Mouse (Mus musculus) erythroblast, embryonic 14.5 days (primary cell): ENCODE data around the gene Amer2.

Experiments used
- GATA1 ChIP-seq: IDR thresholded peaks from 2 replicates; pipeline ENCODE4 v1.6.1; 2012; ENCODE audit warnings: low read length, inconsistent platforms, mixed read lengths
- TAL1 ChIP-seq: IDR thresholded peaks from 3 replicates; pipeline ENCODE4 v1.6.1; 2012; ENCODE audit warnings: low read length, inconsistent platforms, mixed read lengths

DNA sequence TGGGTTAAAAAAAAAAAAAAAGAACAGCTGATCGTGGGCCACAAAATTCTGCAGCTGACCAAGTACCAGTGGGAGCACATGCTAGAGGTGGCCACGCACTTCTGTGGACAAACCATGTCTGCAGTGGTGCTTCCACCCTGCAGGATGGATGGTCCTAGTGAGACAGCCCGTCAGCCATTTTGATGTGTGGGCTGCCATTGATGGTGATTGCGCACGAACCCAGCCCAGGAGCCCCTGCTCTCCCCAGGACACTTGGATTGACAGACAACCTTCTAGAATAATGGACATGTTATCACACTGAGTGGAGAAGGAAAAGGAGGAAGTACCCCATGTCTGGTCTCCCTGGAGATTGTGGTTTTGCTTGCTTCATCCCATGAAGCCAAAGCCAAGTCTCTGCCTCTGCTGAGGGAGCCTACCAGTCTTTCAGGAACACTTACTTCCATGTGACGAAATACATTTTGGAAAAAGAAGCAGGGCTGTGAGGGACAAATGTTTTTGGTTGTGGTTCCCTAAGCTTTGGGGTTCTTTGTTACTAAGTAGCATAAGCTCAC is 27.7 kb upstream of the Amer2 start:
- TF ChIP-seq TAL1, result no peak
- TF ChIP-seq GATA1, result no peak
